Mouse (Mus musculus): ENCODE data around the gene Rnf169. TPM values are rescaled to one million over a fixed set of nuclear protein-coding genes. Genes with fewer than 3 reads are reported as not detected.
"Not testable (repeated sequence)": the region's sequence is repeated elsewhere in the genome, so short reads cannot be mapped to it uniquely, and the experiment has no call there.

The Rnf169 gene
- polyA plus RNA-seq, 1 experiment = 13.3 TPM

- Histone ChIP-seq H3K27me3 (ENCODE audit: control insufficient read depth, insufficient read depth, low read length) (no peaks in the 10 kb centered on the region), H3K27ac (ENCODE audit: control insufficient read depth, insufficient read depth, low read length) (no peak overlapping the region), H3K4me3 (ENCODE audit: control insufficient read depth, insufficient read depth, low read length) (no peak overlapping the region), H3K4me1 (replicated peaks; ENCODE audit: control insufficient read depth, insufficient read depth, low read length) (peaks cover 14% of the 10 kb centered on the region), H3K36me3 (ENCODE audit: control insufficient read depth, insufficient read depth, low read length) (no peaks in the 10 kb centered on the region)
- TF ChIP-seq CTCF (IDR thresholded peaks at IDR 0.05; ENCODE audit: borderline replicate concordance, control insufficient read depth, extremely low read depth, insufficient read depth, low read length, poor library complexity) (no peak), POLR2A (IDR thresholded peaks at IDR 0.05; ENCODE audit: control insufficient read depth, extremely low read depth, insufficient read depth, low read length, poor library complexity) (no peak)
- 91% methylated on average over 3 of the region's 3 CpGs for WGBS
- DNase-seq = no peak
Observed at GRCm38 (mm10) chr7:99963237-99963860, 16.9 kb downstream of the Rnf169 start.

GRCm38 (mm10) chr7:99962536-99963236, 17.6 kb downstream of the Rnf169 start:
- 26% methylated on average over 8 of the region's 8 CpGs for WGBS
- no peak overlapping the region for H3K4me3 ChIP-seq (ENCODE audit: control insufficient read depth, insufficient read depth, low read length)
- no peak overlapping the region for H3K27ac ChIP-seq (ENCODE audit: control insufficient read depth, insufficient read depth, low read length)
- DNase-seq = no peak
- peaks cover 14% of the 10 kb centered on the region for H3K4me1 ChIP-seq (replicated peaks; ENCODE audit: control insufficient read depth, insufficient read depth, low read length)
- no peak for TF ChIP-seq CTCF (IDR thresholded peaks at IDR 0.05; ENCODE audit: borderline replicate concordance, control insufficient read depth, extremely low read depth, insufficient read depth, low read length, poor library complexity)
- no peak for TF ChIP-seq POLR2A (IDR thresholded peaks at IDR 0.05; ENCODE audit: control insufficient read depth, extremely low read depth, insufficient read depth, low read length, poor library complexity)
- H3K27me3 ChIP-seq (ENCODE audit: control insufficient read depth, insufficient read depth, low read length) = no peaks in the 10 kb centered on the region
- H3K36me3 ChIP-seq (ENCODE audit: control insufficient read depth, insufficient read depth, low read length) = no peaks in the 10 kb centered on the region

- TF ChIP-seq CTCF (IDR thresholded peaks at IDR 0.05; ENCODE audit: borderline replicate concordance, control insufficient read depth, extremely low read depth, insufficient read depth, low read length, poor library complexity) = no peak
- no peak for TF ChIP-seq POLR2A (IDR thresholded peaks at IDR 0.05; ENCODE audit: control insufficient read depth, extremely low read depth, insufficient read depth, low read length, poor library complexity)
- Histone ChIP-seq H3K27ac (ENCODE audit: control insufficient read depth, insufficient read depth, low read length) (no peak overlapping the region; the same call in 1 of the 2 replicates), H3K4me1 (replicated peaks; ENCODE audit: control insufficient read depth, insufficient read depth, low read length) (peaks cover 17% of the 10 kb centered on the region), H3K27me3 (ENCODE audit: control insufficient read depth, insufficient read depth, low read length) (no peaks in the 10 kb centered on the region), H3K4me3 (ENCODE audit: control insufficient read depth, insufficient read depth, low read length) (no peak overlapping the region), H3K36me3 (ENCODE audit: control insufficient read depth, insufficient read depth, low read length) (no peaks in the 10 kb centered on the region)
- over 99% methylated on average over 2 of the region's 2 CpGs for WGBS
- no peak for DNase-seq
Observed at GRCm38 (mm10) chr7:99961518-99961917, 18.7 kb downstream of the Rnf169 start.

- not testable (repeated sequence) for H3K27ac ChIP-seq (ENCODE audit: control insufficient read depth, insufficient read depth, low read length); H3K36me3 ChIP-seq (ENCODE audit: control insufficient read depth, insufficient read depth, low read length); DNase-seq; H3K4me3 ChIP-seq (ENCODE audit: control insufficient read depth, insufficient read depth, low read length); H3K27me3 ChIP-seq (ENCODE audit: control insufficient read depth, insufficient read depth, low read length)
- 94% methylated on average over 2 of the region's 2 CpGs for WGBS
- peaks cover 15% of the 10 kb centered on the region for H3K4me1 ChIP-seq (replicated peaks; ENCODE audit: control insufficient read depth, insufficient read depth, low read length)
Observed at GRCm38 (mm10) chr7:99960571-99960970, 19.7 kb downstream of the Rnf169 start.

- H3K4me3 ChIP-seq (ENCODE audit: control insufficient read depth, insufficient read depth, low read length) = no peak overlapping the region
- WGBS = 71% methylated on average over 12 of the region's 12 CpGs
Observed at GRCm38 (mm10) chr7:99957226-99957965, 22.9 kb downstream of the Rnf169 start.

GRCm38 (mm10) chr7:99956095-99956494, 24.2 kb downstream of the Rnf169 start:
- H3K27me3 ChIP-seq (ENCODE audit: control insufficient read depth, insufficient read depth, low read length) = no peaks in the 10 kb centered on the region
- peaks cover 11% of the 10 kb centered on the region for H3K4me1 ChIP-seq (replicated peaks; ENCODE audit: control insufficient read depth, insufficient read depth, low read length)
- no peak overlapping the region for H3K27ac ChIP-seq (ENCODE audit: control insufficient read depth, insufficient read depth, low read length)
- H3K36me3 ChIP-seq (ENCODE audit: control insufficient read depth, insufficient read depth, low read length) = peaks cover 5% of the 10 kb centered on the region; the same call in 1 of the 2 replicates
- DNase-seq = no peak
- TF ChIP-seq POLR2A (IDR thresholded peaks at IDR 0.05; ENCODE audit: control insufficient read depth, extremely low read depth, insufficient read depth, low read length, poor library complexity) = no peak
- no peak for TF ChIP-seq CTCF (IDR thresholded peaks at IDR 0.05; ENCODE audit: borderline replicate concordance, control insufficient read depth, extremely low read depth, insufficient read depth, low read length, poor library complexity)
- WGBS = over 99% methylated on average over 7 of the region's 7 CpGs
- H3K4me3 ChIP-seq (ENCODE audit: control insufficient read depth, insufficient read depth, low read length) = no peak overlapping the region

More at GRCm38 (mm10) chr7:99957226-99957965, 22.9 kb downstream of the Rnf169 start:
- no peak for TF ChIP-seq POLR2A (IDR thresholded peaks at IDR 0.05; ENCODE audit: control insufficient read depth, extremely low read depth, insufficient read depth, low read length, poor library complexity)
- no peak for TF ChIP-seq CTCF (IDR thresholded peaks at IDR 0.05; ENCODE audit: borderline replicate concordance, control insufficient read depth, extremely low read depth, insufficient read depth, low read length, poor library complexity)
- no peak overlapping the region for H3K27ac ChIP-seq (ENCODE audit: control insufficient read depth, insufficient read depth, low read length)
- no peak for DNase-seq
- no peaks in the 10 kb centered on the region for H3K36me3 ChIP-seq (ENCODE audit: control insufficient read depth, insufficient read depth, low read length)
- H3K27me3 ChIP-seq (ENCODE audit: control insufficient read depth, insufficient read depth, low read length) = no peaks in the 10 kb centered on the region
- H3K4me1 ChIP-seq (replicated peaks; ENCODE audit: control insufficient read depth, insufficient read depth, low read length) = peaks cover 17% of the 10 kb centered on the region

All from thymus, adult 2 months (tissue).